Mouse (Mus musculus) forebrain, embryonic 13.5 days (tissue): ENCODE measurements around the gene Abcb9. TPM values are rescaled to one million over a fixed set of nuclear protein-coding genes. Genes with fewer than 3 reads are reported as not detected.

Experiments used
- ATAC-seq: fragments of 200-750 bp; cut with Nextera tagmentation; 2 replicates; pipeline ENCODE4 v1.8.0; 2017
- H3K27ac ChIP-seq: fragments of 300-500 bp; sonication (generic); 2 replicates; pipeline ENCODE4 v1.5.1; 2015; ENCODE audit warnings: inconsistent platforms, mild to moderate bottlenecking, moderate library complexity
- H3K27me3 ChIP-seq: fragments of 300-500 bp; sonication (generic); 2 replicates; pipeline ENCODE4 v1.6.1; 2015; ENCODE audit warnings: mild to moderate bottlenecking, inconsistent platforms
- H3K36me3 ChIP-seq: fragments of 300-500 bp; sonication (generic); 2 replicates; pipeline ENCODE4 v1.6.1; 2015; ENCODE audit warnings: mild to moderate bottlenecking, inconsistent platforms; ENCODE audit not compliant: poor library complexity, severe bottlenecking
- H3K4me1 ChIP-seq: fragments of 300-500 bp; sonication (generic); 2 replicates; pipeline ENCODE4 v1.6.1; 2015; ENCODE audit warnings: inconsistent platforms
- H3K4me2 ChIP-seq: fragments of 300-500 bp; sonication (generic); 2 replicates; pipeline ENCODE4 v1.6.1; 2015; ENCODE audit warnings: inconsistent platforms, mild to moderate bottlenecking, moderate library complexity
- H3K4me3 ChIP-seq: fragments of 300-500 bp; sonication (generic); 2 replicates; pipeline ENCODE4 v1.5.1; 2015; ENCODE audit warnings: mild to moderate bottlenecking, inconsistent platforms
- H3K9ac ChIP-seq: fragments of 300-500 bp; sonication (generic); 2 replicates; pipeline ENCODE4 v1.6.1; 2015; ENCODE audit warnings: mild to moderate bottlenecking, inconsistent platforms
- H3K9me3 ChIP-seq: fragments of 300-500 bp; sonication (generic); replicated peaks from 2 replicates; pipeline ENCODE4 v1.6.1; 2016; ENCODE audit warnings: inconsistent platforms
- WGBS: fragments of 180-500 bp; shearing (Covaris S2); methylation state at CpG from one replicate; pipeline ENCODE4 v1.1.7; 2015; 5-methylcytosine and 5-hydroxymethylcytosine counted together
- polyA plus RNA-seq: library from polyadenylated mRNA; unstranded; fragments of >200 nt; fragmentation: Nextera tagmentation; extraction: Ambion mirVana; gene quantifications from 2 replicates; pipeline ENCODE4 v1.2.1, GENCODE M21; 2015

The Abcb9 gene
- polyA plus RNA-seq, 1 experiment from 2014 or later, result 5.8 TPM

DNA sequence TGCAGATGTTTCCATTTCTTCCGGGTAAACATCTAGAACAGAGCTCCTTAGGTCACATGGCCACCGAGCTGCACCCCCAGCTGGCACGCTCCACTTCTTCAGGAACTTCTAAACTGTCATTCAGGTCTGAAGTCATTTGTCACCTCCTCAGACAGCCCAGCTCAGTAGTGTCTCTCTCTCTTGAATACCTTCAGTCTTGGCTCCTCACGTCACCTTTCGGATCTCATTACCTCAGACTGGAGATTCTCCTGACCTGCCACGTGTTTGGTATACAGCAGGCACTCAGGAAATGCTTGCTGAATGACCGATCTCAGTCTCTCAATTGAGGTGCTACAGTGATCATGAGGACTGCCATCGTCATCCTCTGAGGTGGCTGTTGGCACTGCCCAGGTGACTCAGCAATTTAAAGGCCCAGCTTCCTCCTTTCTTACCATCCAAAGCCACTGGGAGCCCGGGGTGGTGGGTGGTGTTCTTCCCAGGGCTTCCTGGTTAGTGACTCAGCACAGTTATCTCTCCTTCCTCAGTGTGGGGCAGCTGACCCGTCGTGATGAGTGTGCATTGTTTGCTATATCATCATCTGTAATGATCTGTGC, 43.6 kb downstream of the Abcb9 start:
- no peak for ATAC-seq
- H3K4me2 ChIP-seq, result no peak overlapping the region
- no peak overlapping the region for H3K4me3 ChIP-seq
- H3K9ac ChIP-seq, result no peak overlapping the region
- no peak overlapping the region for H3K27ac ChIP-seq
- no peaks in the 10 kb centered on the region for H3K36me3 ChIP-seq
- peaks cover 5% of the 10 kb centered on the region; the same call in 1 of the 2 replicates for H3K9me3 ChIP-seq
- 89% methylated on average over 11 of the region's 11 CpGs for WGBS
- no peaks in the 10 kb centered on the region for H3K27me3 ChIP-seq
- H3K4me1 ChIP-seq, result 0 out of 2 replicates have a peak, but pooled peaks cover 9% of the 10 kb centered on the region

DNA sequence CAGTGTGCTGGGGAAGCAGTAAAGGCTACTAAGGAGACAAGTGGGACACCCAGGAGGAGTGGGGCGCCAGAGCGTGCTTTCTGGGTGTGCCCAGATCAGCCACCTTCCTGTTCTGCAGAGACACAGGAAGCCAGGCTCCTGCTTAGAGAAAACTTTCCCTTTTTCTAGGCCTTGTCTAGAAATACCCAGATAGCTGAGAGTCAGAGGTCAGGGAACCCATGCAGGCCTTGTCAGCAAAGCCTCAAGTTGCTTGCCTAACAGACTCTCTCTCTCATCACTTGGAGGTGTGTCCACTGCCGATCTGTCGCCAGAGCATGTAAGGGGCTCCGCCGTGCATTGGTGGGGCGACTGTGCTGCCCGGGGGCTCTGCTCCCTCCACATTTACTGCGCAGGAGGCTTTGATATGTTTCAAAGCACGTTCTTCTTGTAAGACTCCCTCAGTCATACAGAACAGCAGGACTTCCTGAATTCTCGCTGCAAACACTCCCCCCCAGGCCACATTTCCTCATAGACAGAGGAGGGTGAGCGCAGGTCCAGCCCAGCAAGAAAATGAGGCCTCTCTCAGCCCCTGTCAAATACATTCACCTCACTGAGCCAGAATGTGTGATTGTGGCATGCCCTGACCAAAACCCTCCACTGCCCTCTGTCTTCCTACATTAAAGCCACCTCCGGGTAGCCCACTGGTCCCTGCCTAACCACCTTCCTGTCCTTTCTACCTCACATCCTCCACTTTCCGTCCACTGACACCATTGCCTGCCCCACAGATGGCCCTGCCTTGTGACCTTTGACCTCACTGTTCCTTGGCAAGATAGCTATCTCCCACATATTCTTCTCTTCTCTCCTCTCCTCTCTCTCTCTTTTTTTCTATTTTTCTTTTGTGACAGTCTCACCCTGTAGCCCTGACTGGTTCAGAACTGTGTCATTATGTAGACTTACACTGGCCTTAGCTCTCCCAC, 45.2 kb downstream of the Abcb9 start:
- 70% methylated on average over 14 of the region's 14 CpGs for WGBS

GRCm38 (mm10) chr5:124049249-124050045, 46.2 kb downstream of the Abcb9 start:
- peak overlapping the region; percentile 25; the same call in 1 of the 2 replicates for H3K27ac ChIP-seq
- no peak overlapping the region for H3K4me2 ChIP-seq
- 0 out of 2 replicates have a peak overlapping the region, but pooled peaks have one; percentile 1 for H3K9ac ChIP-seq
- no peaks in the 10 kb centered on the region for H3K27me3 ChIP-seq
- H3K36me3 ChIP-seq, result no peaks in the 10 kb centered on the region
- peaks cover 19% of the 10 kb centered on the region; the same call in 1 of the 2 replicates for H3K4me1 ChIP-seq
- 74% methylated on average over 15 of the region's 15 CpGs for WGBS
- H3K9me3 ChIP-seq, result no peaks in the 10 kb centered on the region
- no peak for ATAC-seq
- no peak overlapping the region for H3K4me3 ChIP-seq

More for the DNA sequence above, 45.2 kb downstream of the Abcb9 start:
- Histone ChIP-seq H3K36me3 (no peaks in the 10 kb centered on the region), H3K27me3 (no peaks in the 10 kb centered on the region), H3K27ac (peak overlapping the region; percentile 25; the same call in 1 of the 2 replicates), H3K4me2 (no peak overlapping the region), H3K4me1 (peaks cover 12% of the 10 kb centered on the region; the same call in 1 of the 2 replicates), H3K9ac (0 out of 2 replicates have a peak overlapping the region, but pooled peaks have one; percentile 1), H3K4me3 (no peak overlapping the region), H3K9me3 (no peaks in the 10 kb centered on the region)
- no peak for ATAC-seq

DNA sequence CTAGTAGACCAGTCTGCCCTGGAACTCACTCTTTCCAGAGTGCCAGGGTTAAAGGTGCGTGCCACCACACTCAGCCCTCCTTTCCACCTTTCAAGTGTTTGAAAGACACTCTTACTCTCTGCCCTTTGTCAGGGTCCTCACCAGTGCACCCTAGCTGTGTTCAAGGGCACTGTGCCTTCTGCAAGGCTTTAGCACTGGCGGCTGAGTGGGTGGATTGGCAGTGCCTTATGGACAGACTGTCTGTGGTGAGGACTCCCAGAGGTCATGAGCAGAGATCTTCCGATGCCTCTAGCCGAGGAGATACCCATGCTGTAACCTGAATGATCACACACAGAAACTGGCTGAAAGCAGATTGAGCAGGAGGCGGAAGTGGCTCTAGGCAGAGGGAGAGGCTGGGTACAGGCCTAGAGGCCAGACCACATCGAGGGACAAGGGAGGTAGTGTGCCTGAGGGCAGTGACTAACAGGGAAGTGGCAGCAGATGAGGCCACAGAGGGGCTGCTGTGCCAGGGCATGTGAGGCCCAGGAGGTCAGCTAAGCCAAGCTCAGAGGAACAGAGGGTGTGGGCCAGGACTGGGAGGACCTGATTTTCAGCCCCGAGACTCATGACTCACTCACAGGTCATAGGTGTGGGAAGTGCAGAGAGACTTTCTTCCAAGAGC, 48.7 kb downstream of the Abcb9 start:
- no peaks in the 10 kb centered on the region for H3K36me3 ChIP-seq
- 85% methylated on average over 7 of the region's 7 CpGs for WGBS
- ATAC-seq, result no peak
- no peak overlapping the region for H3K27ac ChIP-seq
- H3K9me3 ChIP-seq, result no peaks in the 10 kb centered on the region
- peaks cover 35% of the 10 kb centered on the region for H3K4me1 ChIP-seq
- no peak overlapping the region for H3K4me3 ChIP-seq
- H3K9ac ChIP-seq, result no peak overlapping the region
- no peaks in the 10 kb centered on the region for H3K27me3 ChIP-seq
- no peak overlapping the region for H3K4me2 ChIP-seq

GRCm38 (mm10) chr5:124045453-124046010, 50.1 kb downstream of the Abcb9 start:
- WGBS, result 27% methylated on average over 11 of the region's 11 CpGs
- Histone ChIP-seq H3K27ac (peak overlapping the region; percentile 87), H3K4me2 (no peak overlapping the region), H3K9me3 (no peaks in the 10 kb centered on the region), H3K4me1 (peaks cover 33% of the 10 kb centered on the region), H3K9ac (no peak overlapping the region), H3K36me3 (no peaks in the 10 kb centered on the region), H3K27me3 (no peaks in the 10 kb centered on the region), H3K4me3 (no peak overlapping the region)
- ATAC-seq, result peak; percentile 41; the same call in 1 of the 2 replicates

DNA sequence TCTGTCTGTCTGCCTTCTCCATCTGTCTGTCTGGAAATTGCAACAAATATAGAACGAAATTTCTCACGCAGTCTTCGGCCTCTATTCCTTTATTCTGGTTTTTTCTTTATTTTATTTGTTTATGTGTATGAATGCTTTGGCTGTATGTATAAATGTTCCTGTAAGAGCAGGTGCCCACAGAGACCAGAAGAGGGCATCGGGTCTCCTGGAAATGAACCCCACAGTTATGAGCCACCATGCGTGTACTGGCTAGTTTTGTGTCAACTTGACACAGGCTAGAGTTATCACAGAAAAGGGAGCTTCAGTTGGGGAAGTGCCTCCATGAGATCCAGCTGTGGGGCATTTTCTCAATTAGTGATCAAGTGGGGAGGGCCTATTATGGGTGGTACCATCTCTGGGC, 51.6 kb downstream of the Abcb9 start:
- Histone ChIP-seq H3K36me3 (no peaks in the 10 kb centered on the region), H3K4me3 (no peak overlapping the region), H3K4me2 (no peak overlapping the region; the same call in 1 of the 2 replicates), H3K4me1 (peaks cover 26% of the 10 kb centered on the region), H3K9ac (no peak overlapping the region), H3K27me3 (no peaks in the 10 kb centered on the region), H3K9me3 (no peaks in the 10 kb centered on the region), H3K27ac (peak overlapping the region; percentile 96)
- WGBS, result 72% methylated on average over 5 of the region's 5 CpGs
- ATAC-seq, result no peak

DNA sequence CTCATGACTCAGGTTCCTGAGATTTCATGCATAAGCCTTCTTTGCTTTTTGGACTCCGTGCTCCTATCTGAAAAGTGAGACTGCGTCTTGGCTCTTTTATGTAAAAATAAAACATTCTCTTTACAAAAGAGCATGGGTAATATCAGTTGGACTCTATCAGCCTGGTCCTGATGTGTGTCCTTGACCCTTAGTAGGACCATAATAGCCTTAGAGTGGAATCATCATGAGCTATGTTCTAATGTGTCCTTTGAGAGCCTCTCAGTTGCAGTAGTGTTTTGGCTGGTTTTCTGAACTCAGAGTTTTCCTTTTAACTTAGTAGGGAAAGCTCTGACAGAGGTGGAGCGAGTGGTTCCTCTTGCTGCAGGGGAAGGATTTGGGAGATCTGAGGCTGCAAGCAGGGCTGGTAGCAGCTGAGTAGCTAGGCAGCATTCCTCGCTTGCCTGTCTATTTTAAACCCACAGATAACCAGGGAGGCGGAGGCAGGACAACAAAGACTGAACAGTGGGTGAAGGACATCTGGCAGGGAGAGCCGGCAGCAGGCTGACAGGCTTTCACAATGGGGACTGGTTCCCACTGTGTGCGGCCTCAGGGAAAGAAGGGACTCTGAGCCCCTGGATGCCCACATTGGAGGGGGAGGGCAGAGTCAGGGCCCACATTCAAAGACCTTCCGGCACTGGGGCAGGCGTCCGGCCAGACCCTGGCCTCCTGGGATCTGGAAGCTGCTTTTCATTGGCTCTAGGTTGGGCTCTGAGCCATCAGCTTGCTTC, 52.2 kb downstream of the Abcb9 start:
- Histone ChIP-seq H3K27ac (peak overlapping the region; percentile 96), H3K9ac (0 out of 2 replicates have a peak overlapping the region, but pooled peaks have one; percentile 30), H3K9me3 (no peaks in the 10 kb centered on the region), H3K4me1 (peaks cover 26% of the 10 kb centered on the region), H3K4me3 (no peak overlapping the region), H3K36me3 (no peaks in the 10 kb centered on the region), H3K27me3 (no peaks in the 10 kb centered on the region), H3K4me2 (no peak overlapping the region; the same call in 1 of the 2 replicates)
- peak; percentile 92 for ATAC-seq
- 17% methylated on average over 10 of the region's 10 CpGs for WGBS

DNA sequence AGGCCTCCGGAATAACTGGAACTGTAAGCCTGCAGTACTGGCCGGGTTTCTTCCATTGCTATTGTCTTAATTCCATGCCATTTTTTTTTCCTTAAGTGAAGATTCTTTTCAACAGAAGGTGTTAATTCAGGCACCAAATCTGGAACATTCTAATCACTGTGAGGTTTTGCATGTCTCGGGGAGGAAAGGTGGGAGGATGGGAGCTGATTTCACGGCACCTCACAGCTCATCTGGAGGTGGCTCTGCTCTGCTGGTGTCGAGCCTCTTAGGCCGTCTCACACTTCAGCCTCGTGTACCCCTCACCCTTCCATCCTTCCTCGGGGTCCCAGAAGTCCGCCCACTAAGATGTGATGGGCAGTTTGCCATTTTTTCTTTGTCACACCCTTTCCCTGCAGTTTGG, 54.5 kb downstream of the Abcb9 start:
- Histone ChIP-seq H3K27ac (no peak overlapping the region), H3K27me3 (no peaks in the 10 kb centered on the region), H3K4me3 (no peak overlapping the region), H3K4me1 (peaks cover 37% of the 10 kb centered on the region), H3K9me3 (no peaks in the 10 kb centered on the region), H3K9ac (no peak overlapping the region), H3K4me2 (no peak overlapping the region), H3K36me3 (no peaks in the 10 kb centered on the region)
- WGBS, result 72% methylated on average over 9 of the region's 9 CpGs
- ATAC-seq, result no peak

GRCm38 (mm10) chr5:124039602-124040001, 56.0 kb downstream of the Abcb9 start:
- Histone ChIP-seq H3K27me3 (no peaks in the 10 kb centered on the region), H3K9ac (no peak overlapping the region), H3K9me3 (no peaks in the 10 kb centered on the region), H3K36me3 (no peaks in the 10 kb centered on the region), H3K4me1 (peaks cover 27% of the 10 kb centered on the region), H3K4me2 (no peak overlapping the region), H3K4me3 (no peak overlapping the region), H3K27ac (no peak overlapping the region)
- WGBS, result 93% methylated on average over 6 of the region's 6 CpGs
- ATAC-seq, result no peak

- Histone ChIP-seq H3K27me3 (no peaks in the 10 kb centered on the region), H3K4me2 (no peak overlapping the region), H3K9ac (no peak overlapping the region), H3K27ac (peak overlapping the region; percentile 53), H3K4me1 (peaks cover 12% of the 10 kb centered on the region), H3K9me3 (no peaks in the 10 kb centered on the region), H3K36me3 (no peaks in the 10 kb centered on the region), H3K4me3 (no peak overlapping the region)
- ATAC-seq, result 0 out of 2 replicates have a peak, but pooled peaks have one; percentile 20
- WGBS, result 12% methylated on average over 5 of the region's 5 CpGs
These were observed 58.8 kb downstream of the Abcb9 start for GRCm38 (mm10) chr5:124036836-124037235.
